Mouse (Mus musculus) intestine, postnatal 0 days (tissue): ENCODE results near the gene Cdc25a. TPM values are rescaled to one million over a fixed set of nuclear protein-coding genes. Genes with fewer than 3 reads are reported as not detected.
A peak's percentile ranks its signal among the peaks of the same experiment; 100 is the strongest.

ENCODE experiments used
- ATAC-seq: fragments of 200-750 bp; cut with Nextera tagmentation; 2 replicates; pipeline ENCODE4 v1.8.0; 2017; ENCODE audit warnings: mild to moderate bottlenecking, moderate TSS enrichment, moderate library complexity
- H3K27ac ChIP-seq: fragments of 300-500 bp; sonication (generic); 2 replicates; pipeline ENCODE4 v1.5.1; 2014; ENCODE audit warnings: mild to moderate bottlenecking, low read depth, low read length, moderate library complexity
- H3K27me3 ChIP-seq: fragments of 300-500 bp; sonication (generic); replicated peaks from 2 replicates; pipeline ENCODE4 v1.6.1; 2014; ENCODE audit warnings: low read length, mixed read lengths; ENCODE audit not compliant: control insufficient read depth, insufficient read depth
- H3K36me3 ChIP-seq: fragments of 300-500 bp; sonication (generic); 2 replicates; pipeline ENCODE4 v1.6.1; 2014; ENCODE audit warnings: mild to moderate bottlenecking, moderate library complexity; ENCODE audit not compliant: control insufficient read depth, insufficient read depth
- H3K4me1 ChIP-seq: fragments of 300-500 bp; sonication (generic); replicated peaks from 2 replicates; pipeline ENCODE4 v1.6.1; 2014; ENCODE audit warnings: antibody characterized with exemption, low read length, mixed read lengths; ENCODE audit not compliant: control insufficient read depth, insufficient read depth
- H3K4me2 ChIP-seq: fragments of 300-500 bp; sonication (generic); replicated peaks from 2 replicates; pipeline ENCODE4 v1.6.1; 2014; ENCODE audit warnings: low read depth, mild to moderate bottlenecking, moderate library complexity
- H3K4me3 ChIP-seq: fragments of 300-500 bp; sonication (generic); 2 replicates; pipeline ENCODE4 v1.5.1; 2014; ENCODE audit warnings: low read depth, low read length
- H3K9ac ChIP-seq: fragments of 300-500 bp; sonication (generic); 2 replicates; pipeline ENCODE4 v1.6.1; 2014; ENCODE audit warnings: mild to moderate bottlenecking, low read depth, low read length
- H3K9me3 ChIP-seq: fragments of 300-500 bp; sonication (generic); 2 replicates; pipeline ENCODE4 v1.6.1; 2016; ENCODE audit warnings: mixed run types; ENCODE audit not compliant: control insufficient read depth
- CTCF ChIP-seq: sonication (generic); IDR thresholded peaks from 2 replicates; pipeline ENCODE4 v1.5.1; 2016; ENCODE audit warnings: low read depth, mild to moderate bottlenecking, control low read depth, antibody characterized with exemption, moderate library complexity
- WGBS: fragments of 180-500 bp; shearing (Covaris S2); extraction: QIAGEN DNeasy Blood & Tissue Kit; methylation state at CpG from one replicate; pipeline ENCODE4 v1.1.7; 2014; 5-methylcytosine and 5-hydroxymethylcytosine counted together
- polyA plus RNA-seq: library from polyadenylated mRNA; unstranded; fragments of >200 nt; fragmentation: Nextera tagmentation; extraction: Ambion mirVana; gene quantifications from 2 replicates; pipeline ENCODE4 v1.2.1, GENCODE M21; 2015

Cdc25a gene
- polyA plus RNA-seq, 1 experiment from 2014 or later, result 21.3 TPM

DNA sequence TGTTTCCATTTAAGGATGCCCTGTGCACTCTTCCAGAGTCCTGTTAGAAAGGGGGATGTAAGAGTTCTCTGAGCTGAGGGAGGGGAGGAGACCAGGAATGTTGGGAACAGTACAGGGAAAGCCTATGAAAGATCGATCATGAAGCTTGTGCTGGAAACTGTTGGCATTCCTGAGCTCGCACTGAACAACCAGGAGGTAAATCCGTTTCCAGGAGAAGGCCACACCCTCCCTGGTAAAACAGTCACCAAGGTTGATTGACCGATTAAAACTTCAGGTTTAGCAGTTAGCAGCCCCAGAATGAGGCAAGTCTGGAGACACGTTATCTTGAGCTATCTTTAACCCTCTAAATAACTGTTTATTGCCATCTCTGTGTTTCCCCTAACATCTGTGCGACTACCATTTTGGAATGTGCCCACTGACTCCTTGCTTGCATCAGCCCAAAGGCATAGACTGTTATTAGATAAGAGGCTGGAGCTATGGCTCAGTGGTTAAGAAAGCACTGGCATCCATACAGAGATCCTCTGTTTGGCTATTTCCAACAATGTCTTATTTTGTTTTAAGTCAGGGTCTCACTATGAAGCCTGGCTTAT is 4.3 kb upstream of the Cdc25a start:
- Histone ChIP-seq H3K4me3 (0 out of 2 replicates have a peak overlapping the region, but pooled peaks have one; percentile 9), H3K27ac (no peak overlapping the region), H3K9ac (no peak overlapping the region), H3K27me3 (no peaks in the 10 kb centered on the region), H3K36me3 (no peaks in the 10 kb centered on the region), H3K4me1 (no peaks in the 10 kb centered on the region), H3K9me3 (no peaks in the 10 kb centered on the region), H3K4me2 (peak overlapping the region; percentile 55)
- no peak for ATAC-seq
- 13% methylated on average over 6 of the region's 6 CpGs for WGBS
- TF ChIP-seq CTCF, result no peak

DNA sequence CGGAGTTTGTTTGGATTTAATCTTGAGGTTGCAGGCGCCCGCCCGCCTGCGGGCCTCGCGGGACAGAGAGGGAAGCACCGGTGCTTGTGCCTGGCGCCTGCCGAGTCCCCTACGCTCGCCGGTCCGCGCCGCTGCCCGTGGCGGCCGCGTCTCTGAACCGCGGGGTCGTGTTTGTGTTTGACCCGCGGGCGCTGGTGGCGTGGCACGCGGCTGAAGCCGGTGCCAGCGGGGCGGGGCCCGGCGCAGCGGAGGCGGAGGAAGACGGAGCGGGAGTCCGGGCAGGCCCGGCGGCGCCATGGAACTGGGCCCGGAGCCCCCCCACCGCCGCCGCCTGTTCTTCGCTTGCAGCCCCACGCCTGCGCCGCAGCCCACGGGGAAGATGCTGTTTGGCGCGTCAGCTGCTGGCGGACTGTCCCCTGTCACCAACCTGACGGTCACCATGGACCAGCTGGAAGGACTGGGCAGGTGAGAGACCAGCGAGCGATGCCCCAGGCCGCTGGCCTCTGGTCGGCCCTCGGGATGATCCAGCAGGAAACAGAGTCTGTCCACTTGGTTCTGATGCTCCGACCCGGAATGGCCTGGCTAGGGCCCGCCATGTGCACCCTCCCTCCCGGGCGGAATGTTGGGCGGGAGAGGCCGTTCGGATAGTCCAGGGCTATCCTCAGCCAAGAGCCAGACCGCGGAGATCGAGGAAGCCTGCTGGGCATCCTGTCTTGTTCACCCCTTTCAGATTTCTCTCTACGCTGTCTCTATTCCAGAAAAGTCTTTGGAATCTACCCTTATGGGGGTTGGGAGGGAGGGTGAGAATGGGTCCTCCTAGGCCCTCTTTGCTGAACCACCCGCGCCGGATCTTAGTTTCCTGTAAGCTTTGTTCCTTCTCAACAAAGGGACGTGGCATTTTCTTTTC is 569 bp downstream of the Cdc25a start:
- Histone ChIP-seq H3K9ac (peak overlapping the region; percentile 78), H3K4me1 (0 out of 2 replicates have a peak, but pooled peaks cover 4% of the 10 kb centered on the region), H3K4me3 (peak overlapping the region; percentile 87), H3K27me3 (no peaks in the 10 kb centered on the region), H3K4me2 (peak overlapping the region; percentile 78), H3K36me3 (peaks cover 13% of the 10 kb centered on the region), H3K9me3 (no peaks in the 10 kb centered on the region), H3K27ac (peak overlapping the region; percentile 92)
- TF ChIP-seq CTCF, result no peak
- ATAC-seq, result peak; percentile 43
- under 1% methylated on average over 75 of the region's 76 CpGs for WGBS

DNA sequence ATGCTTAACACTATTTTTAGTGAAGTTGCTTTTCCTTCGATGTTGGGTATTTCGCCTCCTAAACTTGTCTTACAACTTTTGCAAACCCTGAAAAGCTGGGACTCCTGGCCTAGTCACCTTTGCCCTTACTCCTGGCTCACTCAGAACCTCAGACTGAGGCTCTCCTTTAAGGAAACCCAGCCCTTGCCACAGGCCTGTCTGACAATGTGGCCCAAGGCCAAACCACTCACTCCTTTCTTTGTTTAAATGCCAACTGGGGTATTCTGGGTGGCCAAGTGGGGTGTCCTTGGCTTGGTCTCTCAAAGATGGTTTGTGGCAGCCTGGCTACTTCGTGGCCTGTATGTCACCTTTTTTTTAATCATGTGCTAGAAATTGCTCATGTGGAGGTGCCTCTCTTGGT is 1.4 kb downstream of the Cdc25a start:
- no peak for ATAC-seq
- H3K4me1 ChIP-seq, result 0 out of 2 replicates have a peak, but pooled peaks cover 4% of the 10 kb centered on the region
- H3K27ac ChIP-seq, result peak overlapping the region; percentile 92
- no peaks in the 10 kb centered on the region for H3K9me3 ChIP-seq
- 3% methylated on average over 3 of the region's 3 CpGs for WGBS
- peaks cover 18% of the 10 kb centered on the region for H3K36me3 ChIP-seq
- peak overlapping the region; percentile 87 for H3K4me3 ChIP-seq
- no peak for TF ChIP-seq CTCF
- peak overlapping the region; percentile 78; the same call in 1 of the 2 replicates for H3K9ac ChIP-seq
- no peaks in the 10 kb centered on the region for H3K27me3 ChIP-seq
- H3K4me2 ChIP-seq, result peak overlapping the region; percentile 78

DNA sequence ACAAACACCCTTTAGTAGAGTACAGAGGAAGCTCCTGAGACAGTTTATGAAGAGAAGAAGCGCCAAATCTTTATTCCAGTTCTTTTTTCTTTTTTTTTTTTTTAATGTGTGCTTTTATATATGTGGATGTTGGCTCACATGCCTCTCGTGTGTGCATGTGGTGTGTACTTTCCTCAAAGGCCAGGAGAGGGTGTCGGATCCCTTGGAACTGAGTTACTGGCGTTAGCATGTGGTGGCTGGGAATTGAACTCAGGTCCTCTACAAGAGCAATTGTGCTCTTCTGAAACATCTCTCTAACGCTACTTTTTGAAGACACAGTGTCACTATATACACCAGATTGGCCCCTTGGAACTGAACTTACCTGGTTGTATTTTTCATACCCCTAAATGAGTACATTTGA is 2.3 kb downstream of the Cdc25a start:
- Histone ChIP-seq H3K4me3 (peak overlapping the region; percentile 87), H3K36me3 (peaks cover 26% of the 10 kb centered on the region), H3K27me3 (no peaks in the 10 kb centered on the region), H3K4me2 (peak overlapping the region; percentile 78), H3K9me3 (no peaks in the 10 kb centered on the region), H3K4me1 (0 out of 2 replicates have a peak, but pooled peaks cover 4% of the 10 kb centered on the region), H3K9ac (peak overlapping the region; percentile 40; the same call in 1 of the 2 replicates), H3K27ac (peak overlapping the region; percentile 92; the same call in 1 of the 2 replicates)
- WGBS, result 69% methylated on average over 5 of the region's 5 CpGs
- no peak for ATAC-seq
- peak; percentile 51 for TF ChIP-seq CTCF

DNA sequence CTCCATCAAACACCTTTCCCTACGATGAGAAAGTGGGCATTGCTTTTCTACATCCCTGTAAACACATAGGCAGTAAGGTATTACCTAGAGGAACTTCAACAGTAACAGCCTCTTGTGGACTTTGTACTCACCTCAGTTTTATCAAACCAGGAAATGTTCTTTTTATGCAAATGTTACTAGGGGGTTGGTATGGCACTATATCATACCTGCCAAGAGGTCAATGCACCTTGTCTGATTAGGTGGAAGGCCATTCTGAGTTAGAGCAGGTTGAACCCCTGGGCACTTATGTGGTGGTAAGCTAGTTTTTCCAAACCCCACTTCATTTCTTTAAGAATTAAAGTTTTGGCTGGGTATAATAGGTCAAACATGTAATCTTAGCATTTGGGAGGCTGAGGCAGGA is 3.9 kb downstream of the Cdc25a start:
- H3K4me3 ChIP-seq, result no peak overlapping the region
- 39% methylated on average over 1 of the region's 1 CpGs for WGBS
- H3K9me3 ChIP-seq, result no peaks in the 10 kb centered on the region
- H3K9ac ChIP-seq, result no peak overlapping the region
- 0 out of 2 replicates have a peak, but pooled peaks cover 4% of the 10 kb centered on the region for H3K4me1 ChIP-seq
- ATAC-seq, result peak; percentile 71
- H3K36me3 ChIP-seq, result peaks cover 42% of the 10 kb centered on the region
- H3K27ac ChIP-seq, result peak overlapping the region; percentile 92
- TF ChIP-seq CTCF, result no peak
- no peak overlapping the region for H3K4me2 ChIP-seq
- no peaks in the 10 kb centered on the region for H3K27me3 ChIP-seq

DNA sequence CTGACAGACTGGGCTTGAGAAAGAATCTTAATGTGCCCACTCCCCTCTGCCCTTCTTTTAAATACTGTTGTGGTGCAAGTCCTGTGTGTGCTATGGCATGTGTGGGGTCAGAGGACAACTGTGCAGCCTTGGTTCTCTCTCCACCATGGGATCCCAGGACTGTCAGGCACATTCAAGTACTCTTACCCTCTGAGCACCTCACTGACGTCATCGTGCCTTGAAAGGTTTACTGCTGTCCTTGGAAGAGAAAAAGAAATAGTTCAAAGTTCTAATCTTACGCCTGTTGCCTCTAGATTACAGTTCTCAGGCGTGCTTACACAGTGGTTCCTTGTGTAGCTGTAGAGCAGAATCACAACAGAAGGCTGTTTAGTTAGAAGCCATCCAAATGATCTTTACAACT is 10.9 kb downstream of the Cdc25a start:
- ATAC-seq, result peak; percentile 89
- H3K4me2 ChIP-seq, result no peak overlapping the region
- WGBS, result 41% methylated on average over 4 of the region's 4 CpGs
- no peak for TF ChIP-seq CTCF
- no peak overlapping the region for H3K9ac ChIP-seq
- H3K9me3 ChIP-seq, result no peaks in the 10 kb centered on the region
- H3K27me3 ChIP-seq, result no peaks in the 10 kb centered on the region
- peaks cover 93% of the 10 kb centered on the region for H3K36me3 ChIP-seq
- 0 out of 2 replicates have a peak, but pooled peaks cover 5% of the 10 kb centered on the region for H3K4me1 ChIP-seq
- no peak overlapping the region for H3K4me3 ChIP-seq
- H3K27ac ChIP-seq, result peak overlapping the region; percentile 73
